Mouse (Mus musculus): ENCODE data around the gene Cckar. TPM values are rescaled to one million over a fixed set of nuclear protein-coding genes. Genes with fewer than 3 reads are reported as not detected.
A peak's percentile ranks its signal among the peaks of the same experiment; 100 is the strongest.

The Cckar gene
- polyA plus RNA-seq, 1 experiment from 2014 or later, result 0.45 TPM

DNA sequence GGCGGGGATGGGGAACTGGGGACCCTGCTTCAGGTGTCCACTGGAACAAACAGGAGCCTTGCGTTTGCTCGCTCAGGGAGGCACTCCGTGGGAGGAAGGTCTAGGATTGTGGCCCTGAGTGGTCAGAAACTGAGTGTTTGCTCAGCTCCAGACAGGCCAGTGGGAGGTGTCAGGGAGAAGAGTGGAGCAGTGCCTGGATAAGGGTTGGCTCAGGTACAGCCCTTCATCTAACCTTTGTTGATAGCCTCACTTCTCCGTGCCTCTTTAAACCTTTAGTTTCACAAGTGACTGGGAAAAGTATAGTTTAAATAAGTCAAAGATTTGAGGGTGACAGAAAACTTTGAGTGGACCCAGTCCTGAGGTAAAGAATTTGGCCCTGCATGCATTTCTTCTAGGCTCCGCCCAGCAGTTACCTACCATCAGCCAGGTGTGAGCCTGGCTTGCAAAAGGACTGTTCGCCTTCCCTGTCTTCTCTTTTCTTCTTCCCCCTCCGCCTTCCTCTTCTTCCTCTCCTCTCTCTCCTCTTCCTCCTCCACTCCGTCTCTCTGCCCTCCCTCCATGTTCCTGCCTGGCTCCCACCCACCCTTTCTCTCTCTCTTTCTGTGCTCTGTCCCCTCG is 37.1 kb downstream of the Cckar start:
- H3K27ac ChIP-seq (replicated peaks), result no peak overlapping the region
- H3K9me3 ChIP-seq, result no peaks in the 10 kb centered on the region
- H3K4me1 ChIP-seq, result no peaks in the 10 kb centered on the region
- no peaks in the 10 kb centered on the region for H3K36me3 ChIP-seq (replicated peaks)
- H3K27me3 ChIP-seq (replicated peaks; ENCODE audit: low read depth, poor library complexity, severe bottlenecking), result no peaks in the 10 kb centered on the region
- WGBS, result 85% methylated on average over 10 of the region's 10 CpGs
- H3K4me3 ChIP-seq, result no peak overlapping the region
- no peak for DNase-seq (ENCODE audit: low spot score)

DNA sequence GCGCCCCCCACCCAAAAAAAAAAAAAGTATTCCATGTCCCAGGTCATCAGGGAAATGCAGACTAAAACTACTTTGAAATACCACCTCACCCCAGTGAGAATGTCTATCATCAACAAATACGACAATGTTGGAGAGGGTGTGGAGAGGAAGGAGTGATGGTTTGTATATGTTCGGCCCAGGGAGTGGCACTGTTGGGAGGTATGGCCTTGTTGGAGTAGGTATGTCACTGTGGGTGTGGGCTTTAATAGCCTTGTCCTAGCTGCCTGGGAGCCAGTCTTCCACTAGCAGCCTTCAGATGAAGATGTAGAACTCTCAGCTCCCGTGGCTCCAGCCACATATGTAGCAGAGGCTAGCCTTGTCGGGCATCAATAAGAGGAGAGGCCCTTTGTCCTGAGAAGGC is 39.5 kb downstream of the Cckar start:
- Histone ChIP-seq H3K27ac (replicated peaks) (no peak overlapping the region), H3K9me3 (no peaks in the 10 kb centered on the region), H3K36me3 (replicated peaks) (no peaks in the 10 kb centered on the region), H3K4me1 (no peaks in the 10 kb centered on the region), H3K27me3 (replicated peaks; ENCODE audit: low read depth, poor library complexity, severe bottlenecking) (no peaks in the 10 kb centered on the region), H3K4me3 (no peak overlapping the region)
- 87% methylated on average over 5 of the region's 5 CpGs for WGBS
- DNase-seq (ENCODE audit: low spot score), result no peak

DNA sequence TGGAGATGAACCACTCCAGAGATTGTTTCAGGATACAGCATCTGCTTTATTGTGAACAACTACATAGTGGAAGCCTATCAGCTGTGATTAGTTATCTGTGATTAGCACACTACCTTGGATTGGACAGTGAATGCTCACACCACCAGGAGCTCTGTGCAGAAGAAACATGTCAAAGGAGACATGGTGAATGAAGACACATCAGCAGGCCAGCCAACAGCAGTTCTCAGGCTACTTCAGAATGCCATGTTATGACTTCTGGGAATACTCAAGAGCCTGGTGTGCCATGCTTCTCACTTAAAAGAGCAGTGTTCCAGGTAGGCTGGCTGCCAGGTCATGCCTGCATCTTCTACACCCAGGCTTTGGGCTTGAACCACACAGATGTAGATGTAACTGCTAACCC is 43.8 kb downstream of the Cckar start:
- H3K36me3 ChIP-seq (replicated peaks), result no peaks in the 10 kb centered on the region
- H3K4me3 ChIP-seq, result no peak overlapping the region
- H3K4me1 ChIP-seq, result no peaks in the 10 kb centered on the region
- no peaks in the 10 kb centered on the region for H3K27me3 ChIP-seq (replicated peaks; ENCODE audit: low read depth, poor library complexity, severe bottlenecking)
- no peak for DNase-seq (ENCODE audit: low spot score)
- no peaks in the 10 kb centered on the region for H3K9me3 ChIP-seq
- H3K27ac ChIP-seq (replicated peaks), result no peak overlapping the region

DNA sequence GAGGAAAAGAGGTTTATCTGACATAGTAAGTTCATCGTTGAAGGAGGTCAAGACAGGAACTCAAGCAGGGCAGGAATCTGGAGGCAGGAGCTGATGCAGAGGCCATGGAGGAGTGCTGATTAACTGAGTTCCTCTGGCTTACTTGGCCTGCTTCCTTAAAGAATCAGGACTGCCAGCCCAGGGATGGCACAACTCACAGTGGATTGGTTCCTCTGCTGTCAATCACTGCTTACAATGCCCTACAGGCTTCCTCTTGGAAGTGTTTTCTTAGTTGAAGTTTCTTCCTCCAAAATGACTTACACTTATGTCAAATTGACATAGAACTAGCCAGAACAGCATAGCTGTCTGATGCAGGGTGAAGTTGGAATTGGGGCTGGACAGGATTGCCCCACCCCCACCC is 45.1 kb downstream of the Cckar start:
- DNase-seq (ENCODE audit: low spot score), result peak; percentile 8
- Histone ChIP-seq H3K4me3 (no peak overlapping the region), H3K27ac (replicated peaks) (no peak overlapping the region), H3K27me3 (replicated peaks; ENCODE audit: low read depth, poor library complexity, severe bottlenecking) (no peaks in the 10 kb centered on the region), H3K36me3 (replicated peaks) (0 out of 2 replicates have a peak, but pooled peaks cover 4% of the 10 kb centered on the region), H3K9me3 (no peaks in the 10 kb centered on the region), H3K4me1 (no peaks in the 10 kb centered on the region)
- WGBS, result 61% methylated on average over 1 of the region's 1 CpGs

DNA sequence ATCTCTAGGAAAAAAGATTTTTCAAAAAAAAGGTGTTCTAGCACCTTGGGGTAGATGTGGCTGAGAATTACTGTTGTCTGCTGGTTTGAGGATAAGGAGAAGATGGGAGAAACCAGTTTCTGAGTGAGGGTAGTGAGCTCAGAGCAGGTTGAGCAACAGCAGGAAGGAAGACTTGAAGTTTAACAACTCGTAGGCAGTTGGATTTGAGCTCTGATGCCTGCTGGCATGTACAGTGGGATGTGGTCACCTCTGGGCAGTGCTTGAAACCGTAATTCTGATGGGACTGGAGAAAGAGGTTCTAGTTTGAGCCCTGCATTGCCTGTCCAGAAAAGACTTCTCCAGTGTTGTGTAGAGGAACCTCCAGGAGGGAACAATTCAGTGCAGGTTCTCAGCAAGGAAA is 46.0 kb downstream of the Cckar start:
- Histone ChIP-seq H3K9me3 (no peaks in the 10 kb centered on the region), H3K4me3 (no peak overlapping the region), H3K27me3 (replicated peaks; ENCODE audit: low read depth, poor library complexity, severe bottlenecking) (no peaks in the 10 kb centered on the region), H3K36me3 (replicated peaks) (peaks cover 10% of the 10 kb centered on the region), H3K27ac (replicated peaks) (no peak overlapping the region), H3K4me1 (no peaks in the 10 kb centered on the region)
- no peak for DNase-seq (ENCODE audit: low spot score)
- WGBS, result 85% methylated on average over 2 of the region's 2 CpGs

DNA sequence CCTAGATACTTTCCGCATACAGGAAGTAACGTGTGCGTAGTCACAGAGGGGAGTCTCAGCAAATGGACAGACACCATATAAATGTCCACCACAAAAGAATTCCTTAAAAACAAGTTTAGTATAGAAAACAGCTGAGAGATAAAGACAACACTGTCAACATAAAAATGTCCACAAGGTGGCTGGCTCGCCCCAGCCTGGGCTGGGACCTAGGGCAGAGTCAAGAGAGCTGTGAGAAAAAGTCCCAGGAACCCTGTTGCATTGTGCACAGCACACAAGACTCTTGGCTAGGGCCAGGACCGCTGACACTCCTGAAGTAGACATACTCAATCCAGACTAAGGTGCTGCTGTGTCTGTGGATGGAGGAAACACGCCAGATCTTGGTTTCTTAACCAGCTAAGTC is 49.6 kb downstream of the Cckar start:
- H3K4me1 ChIP-seq, result no peaks in the 10 kb centered on the region

DNA sequence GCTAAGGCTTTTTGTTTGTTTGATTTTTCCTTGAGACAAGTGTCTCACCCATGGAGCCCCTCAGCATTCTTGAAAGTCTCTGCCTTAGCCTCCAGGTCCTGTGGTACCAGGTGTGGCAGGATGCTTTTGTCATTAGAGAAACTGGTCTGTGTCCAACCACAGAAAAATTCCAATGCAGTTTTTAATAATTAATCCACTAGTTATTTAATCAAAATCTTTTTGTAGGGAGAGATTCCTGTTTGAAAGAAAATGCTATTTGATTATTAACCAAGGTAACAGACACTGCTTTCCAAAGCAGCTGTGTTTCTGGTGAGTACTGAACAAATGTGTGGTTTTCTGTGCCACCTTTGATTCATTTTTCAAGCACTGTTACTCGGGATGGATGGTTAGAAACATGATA is 50.9 kb downstream of the Cckar start:
- no peaks in the 10 kb centered on the region for H3K4me1 ChIP-seq
- DNase-seq (ENCODE audit: low spot score), result no peak
- H3K27me3 ChIP-seq (replicated peaks; ENCODE audit: low read depth, poor library complexity, severe bottlenecking), result no peaks in the 10 kb centered on the region
- peaks cover 35% of the 10 kb centered on the region for H3K36me3 ChIP-seq (replicated peaks)
- no peak overlapping the region for H3K27ac ChIP-seq (replicated peaks)
- WGBS, result 11% methylated on average over 1 of the region's 1 CpGs
- no peaks in the 10 kb centered on the region for H3K9me3 ChIP-seq
- H3K4me3 ChIP-seq, result no peak overlapping the region

More for the DNA sequence above, 49.6 kb downstream of the Cckar start:
- H3K36me3 ChIP-seq (replicated peaks), result peaks cover 22% of the 10 kb centered on the region
- H3K9me3 ChIP-seq, result no peaks in the 10 kb centered on the region
- H3K4me3 ChIP-seq, result no peak overlapping the region
- H3K27me3 ChIP-seq (replicated peaks; ENCODE audit: low read depth, poor library complexity, severe bottlenecking), result no peaks in the 10 kb centered on the region
- peak; percentile 33 for DNase-seq (ENCODE audit: low spot score)
- 83% methylated on average over 6 of the region's 6 CpGs for WGBS
- H3K27ac ChIP-seq (replicated peaks), result no peak overlapping the region

Other genes with a start within 250 kb of the Cckar start
- gene Rbpj, start 241.6 kb downstream of the Cckar start, polyA plus RNA-seq (2016; fragmentation: Nextera tagmentation; extraction: Ambion mirVana), result 43.5 and 44.9 TPM in 2 replicates
- gene Tbc1d19, start 101.9 kb upstream of the Cckar start, polyA plus RNA-seq (2016; fragmentation: Nextera tagmentation; extraction: Ambion mirVana), result 46.3 and 48.2 TPM in 2 replicates